Mouse (Mus musculus) heart, embryonic 14.5 days (tissue): Measurements from ENCODE around the gene Gna15. TPM values are rescaled to one million over a fixed set of nuclear protein-coding genes. Genes with fewer than 3 reads are reported as not detected.

ENCODE experiments used
- ATAC-seq: fragments of 200-750 bp; cut with Nextera tagmentation; 2 replicates; pipeline ENCODE4 v1.8.0; 2017; ENCODE audit warnings: low read depth, moderate TSS enrichment; ENCODE audit not compliant: insufficient number of reproducible peaks, insufficient read depth, low FRiP score
- H3K27ac ChIP-seq, 2 experiments: fragments of 200-500 bp in 1 of 2; fragments of 300-500 bp in 1 of 2; sonication (generic) in 1 of 2; replicated peaks in 1 of 2; 2 replicates each; pipeline ENCODE4 v1.5.1; 2012 to 2014; ENCODE audit warnings: low read depth in 2 of 2, low read length in 2 of 2, control low read depth in 1 of 2, mild to moderate bottlenecking in 1 of 2, mixed read lengths in 1 of 2; ENCODE audit not compliant: control insufficient read depth in 1 of 2, insufficient read depth in 1 of 2
- H3K27me3 ChIP-seq: fragments of 300-500 bp; sonication (generic); 2 replicates; pipeline ENCODE4 v1.6.1; 2014; ENCODE audit warnings: mild to moderate bottlenecking, low read length, control low read depth; ENCODE audit not compliant: control insufficient read depth, insufficient read depth
- H3K36me3 ChIP-seq: fragments of 300-500 bp; sonication (generic); 2 replicates; pipeline ENCODE4 v1.6.1; 2014; ENCODE audit warnings: mild to moderate bottlenecking, control low read depth, low read length, mixed read lengths; ENCODE audit not compliant: control insufficient read depth, insufficient read depth
- H3K4me1 ChIP-seq, 2 experiments: fragments of 200-500 bp in 1 of 2; fragments of 300-500 bp in 1 of 2; sonication (generic) in 1 of 2; 2 replicates each; pipeline ENCODE4 v1.6.1; 2012 to 2014; ENCODE audit warnings: low read length in 2 of 2, control low read depth in 1 of 2, mixed read lengths in 1 of 2; ENCODE audit not compliant: control insufficient read depth in 2 of 2, insufficient read depth in 2 of 2
- H3K4me2 ChIP-seq: fragments of 300-500 bp; sonication (generic); 2 replicates; pipeline ENCODE4 v1.6.1; 2014; ENCODE audit warnings: mild to moderate bottlenecking, low read length
- H3K4me3 ChIP-seq, 2 experiments: fragments of 200-500 bp in 1 of 2; fragments of 300-500 bp in 1 of 2; sonication (generic) in 1 of 2; 2 replicates each; pipeline ENCODE4 v1.5.1; 2012 to 2014; ENCODE audit warnings: low read length in 2 of 2, mild to moderate bottlenecking in 2 of 2, control low read depth in 1 of 2, low read depth in 1 of 2, moderate library complexity in 1 of 2; ENCODE audit not compliant: control insufficient read depth in 1 of 2, insufficient read depth in 1 of 2
- H3K9ac ChIP-seq: fragments of 300-500 bp; sonication (generic); 2 replicates; pipeline ENCODE4 v1.6.1; 2014; ENCODE audit warnings: mild to moderate bottlenecking, low read length
- H3K9me3 ChIP-seq: fragments of 300-500 bp; sonication (generic); 2 replicates; pipeline ENCODE4 v1.6.1; 2016; ENCODE audit warnings: low read length, control low read depth; ENCODE audit not compliant: control insufficient read depth
- WGBS: fragments of 180-500 bp; shearing (Covaris S2); extraction: QIAGEN DNeasy Blood & Tissue Kit; methylation state at CpG from one replicate; pipeline ENCODE4 v1.1.7; 2014; 5-methylcytosine and 5-hydroxymethylcytosine counted together
- polyA plus RNA-seq: library from polyadenylated mRNA; unstranded; fragments of >200 nt; fragmentation: Nextera tagmentation; extraction: Ambion mirVana; gene quantifications from 2 replicates; pipeline ENCODE4 v1.2.1, GENCODE M21; 2014

Gna15 gene
- polyA plus RNA-seq, 1 experiment from 2014 or later = 0.89 TPM

GRCm38 (mm10) chr10:81536734-81537133, 12.7 kb upstream of the Gna15 start:
- Histone ChIP-seq H3K4me1 (peaks cover 12 to 14% of the 10 kb centered on the region in 2 experiments), H3K9me3 (no peaks in the 10 kb centered on the region), H3K27me3 (no peaks in the 10 kb centered on the region), H3K27ac (no peak overlapping the region), H3K9ac (no peak overlapping the region), H3K36me3 (peaks cover 22% of the 10 kb centered on the region), H3K4me2 (no peak overlapping the region), H3K4me3 (no peak overlapping the region)
- WGBS = 78% methylated on average over 6 of the region's 6 CpGs
- ATAC-seq = no peak

DNA sequence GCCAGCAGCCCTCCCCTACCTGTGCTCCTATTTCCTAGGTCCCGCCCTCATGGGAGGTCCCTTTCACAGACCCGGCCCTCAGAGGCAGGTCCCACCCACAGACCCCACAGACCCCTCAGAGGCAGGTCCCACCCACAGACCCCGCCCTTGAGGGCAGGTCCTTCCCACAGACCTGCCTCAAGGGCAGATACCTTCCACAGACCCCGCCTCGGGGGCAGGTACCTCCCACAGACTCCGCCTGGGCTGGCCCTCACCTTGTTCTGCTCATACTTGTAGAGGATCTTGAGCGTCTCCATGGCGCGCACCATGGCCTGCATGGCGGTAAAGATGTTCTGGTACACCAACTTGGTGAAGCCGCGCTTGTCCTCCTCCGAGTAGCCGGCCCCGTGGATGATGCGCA, 10.8 kb upstream of the Gna15 start:
- H3K4me3 ChIP-seq = no peak overlapping the region
- H3K27me3 ChIP-seq = no peaks in the 10 kb centered on the region
- H3K4me2 ChIP-seq = no peak overlapping the region
- no peak overlapping the region for H3K9ac ChIP-seq
- peaks cover 40% of the 10 kb centered on the region for H3K36me3 ChIP-seq
- no peak for ATAC-seq
- H3K4me1 ChIP-seq = peaks cover 9% of the 10 kb centered on the region in 2 experiments
- 69% methylated on average over 16 of the region's 16 CpGs for WGBS
- no peaks in the 10 kb centered on the region for H3K9me3 ChIP-seq
- H3K27ac ChIP-seq = no peak overlapping the region

GRCm38 (mm10) chr10:81526779-81527178, 2.8 kb upstream of the Gna15 start:
- Histone ChIP-seq H3K9ac (no peak overlapping the region), H3K36me3 (peaks cover 30% of the 10 kb centered on the region), H3K4me3 (no peak overlapping the region), H3K9me3 (no peaks in the 10 kb centered on the region), H3K27me3 (no peaks in the 10 kb centered on the region), H3K27ac (no peak overlapping the region), H3K4me1 (peaks cover 8 to 9% of the 10 kb centered on the region in 2 experiments; a peak in 2 of 4 replicates), H3K4me2 (no peak overlapping the region)
- ATAC-seq = no peak
- WGBS = 14% methylated on average over 14 of the region's 14 CpGs

DNA sequence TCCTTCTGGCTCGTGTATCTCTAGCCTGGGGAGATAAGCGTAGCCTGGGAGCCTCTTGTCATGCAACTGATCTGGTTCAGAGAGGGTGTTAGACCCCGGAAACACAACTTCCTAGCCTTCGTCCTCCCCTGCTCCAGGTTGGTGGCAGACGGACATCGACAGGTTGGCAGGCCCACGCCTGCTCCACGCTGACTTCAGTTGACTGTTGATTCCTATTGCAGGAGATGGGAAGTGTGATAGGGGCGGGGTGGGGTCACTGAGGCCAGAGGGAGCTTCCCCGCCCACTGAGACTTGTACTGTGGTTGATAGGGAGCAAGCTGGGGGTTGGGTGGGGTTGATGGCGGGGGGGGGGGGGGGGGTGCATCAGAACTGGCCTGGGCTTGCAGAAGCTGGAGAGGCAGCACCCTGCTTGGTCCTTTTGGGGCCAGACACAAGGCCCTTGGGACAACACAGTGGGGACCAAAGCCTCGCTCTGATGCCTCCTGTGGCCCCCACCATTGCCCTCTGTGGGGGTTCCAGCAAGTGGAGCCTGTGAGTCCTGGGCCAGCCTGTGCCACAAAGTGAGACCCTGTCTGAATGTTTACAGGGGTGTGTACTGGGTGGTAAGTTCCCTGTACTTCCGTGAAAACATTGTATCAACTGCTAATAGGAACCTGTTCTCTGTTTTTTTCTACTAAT, 1.1 kb upstream of the Gna15 start:
- no peak overlapping the region for H3K4me2 ChIP-seq
- WGBS = 44% methylated on average over 12 of the region's 13 CpGs
- H3K4me3 ChIP-seq = no peak overlapping the region
- no peaks in the 10 kb centered on the region for H3K27me3 ChIP-seq
- peaks cover 8 to 9% of the 10 kb centered on the region in 2 experiments; a peak in 2 of 4 replicates for H3K4me1 ChIP-seq
- no peak for ATAC-seq
- peaks cover 15% of the 10 kb centered on the region for H3K36me3 ChIP-seq
- H3K9me3 ChIP-seq = no peaks in the 10 kb centered on the region
- no peak overlapping the region for H3K27ac ChIP-seq
- H3K9ac ChIP-seq = no peak overlapping the region

- H3K27me3 ChIP-seq = no peaks in the 10 kb centered on the region
- no peak for ATAC-seq
- WGBS = 12% methylated on average over 19 of the region's 19 CpGs
- H3K4me1 ChIP-seq = peaks cover 9 to 12% of the 10 kb centered on the region in 2 experiments; a peak in 2 of 4 replicates
- H3K4me3 ChIP-seq = peak overlapping the region; percentile 20 to 26; a peak in 2 of 4 replicates
- peak overlapping the region; percentile 16 to 36; a peak in 1 of 4 replicates for H3K27ac ChIP-seq
- no peaks in the 10 kb centered on the region for H3K36me3 ChIP-seq
- H3K4me2 ChIP-seq = peak overlapping the region; percentile 52
- H3K9me3 ChIP-seq = no peaks in the 10 kb centered on the region
- peak overlapping the region; percentile 52; the same call in 1 of the 2 replicates for H3K9ac ChIP-seq
Observed at GRCm38 (mm10) chr10:81523570-81523969, 455 bp downstream of the Gna15 start.

- H3K9ac ChIP-seq = no peak overlapping the region
- H3K36me3 ChIP-seq = no peaks in the 10 kb centered on the region
- peak overlapping the region; percentile 52 for H3K4me2 ChIP-seq
- no peaks in the 10 kb centered on the region for H3K27me3 ChIP-seq
- no peak overlapping the region for H3K27ac ChIP-seq
- WGBS = 65% methylated on average over 6 of the region's 6 CpGs
- H3K9me3 ChIP-seq = no peaks in the 10 kb centered on the region
- H3K4me3 ChIP-seq = peak overlapping the region in 1 of 2 experiments; percentile 20; a peak in 1 of 4 replicates
- peaks cover 9 to 12% of the 10 kb centered on the region in 2 experiments; a peak in 2 of 4 replicates for H3K4me1 ChIP-seq
- ATAC-seq = no peak
Observed at GRCm38 (mm10) chr10:81523142-81523541, 883 bp downstream of the Gna15 start.

GRCm38 (mm10) chr10:81519978-81520365, 4.1 kb downstream of the Gna15 start:
- Histone ChIP-seq H3K27me3 (no peaks in the 10 kb centered on the region), H3K9me3 (no peaks in the 10 kb centered on the region), H3K4me2 (no peak overlapping the region), H3K4me1 (peaks cover 9 to 12% of the 10 kb centered on the region in 2 experiments; a peak in 2 of 4 replicates), H3K9ac (no peak overlapping the region), H3K36me3 (no peaks in the 10 kb centered on the region), H3K4me3 (no peak overlapping the region), H3K27ac (no peak overlapping the region)
- 58% methylated on average over 3 of the region's 3 CpGs for WGBS
- ATAC-seq = no peak
